Mouse (Mus musculus) neural tube, embryonic 14.5 days (tissue): ENCODE results near the gene Cacna1d. TPM values are rescaled to one million over a fixed set of nuclear protein-coding genes. Genes with fewer than 3 reads are reported as not detected.

Experiments used
- ATAC-seq: fragments of 200-750 bp; cut with Nextera tagmentation; 2 replicates; pipeline ENCODE4 v1.8.0; 2017; ENCODE audit warnings: low read depth, mild to moderate bottlenecking, moderate TSS enrichment, moderate library complexity
- H3K27ac ChIP-seq: fragments of 300-500 bp; sonication (generic); 2 replicates; pipeline ENCODE4 v1.5.1; 2014; ENCODE audit warnings: low read depth, mild to moderate bottlenecking, control low read depth, low read length, moderate library complexity, mixed read lengths
- H3K27me3 ChIP-seq: fragments of 300-500 bp; sonication (generic); 2 replicates; pipeline ENCODE4 v1.6.1; 2014; ENCODE audit warnings: low read length; ENCODE audit not compliant: control insufficient read depth, insufficient read depth
- H3K36me3 ChIP-seq: fragments of 300-500 bp; sonication (generic); 2 replicates; pipeline ENCODE4 v1.6.1; 2014; ENCODE audit warnings: low read length, mixed read lengths; ENCODE audit not compliant: control insufficient read depth, insufficient read depth
- H3K4me1 ChIP-seq: fragments of 300-500 bp; sonication (generic); 2 replicates; pipeline ENCODE4 v1.6.1; 2014; ENCODE audit warnings: low read length; ENCODE audit not compliant: control insufficient read depth, insufficient read depth
- H3K4me2 ChIP-seq: fragments of 300-500 bp; sonication (generic); 2 replicates; pipeline ENCODE4 v1.6.1; 2014; ENCODE audit warnings: mild to moderate bottlenecking, low read depth, low read length, control low read depth
- H3K4me3 ChIP-seq: fragments of 300-500 bp; sonication (generic); 2 replicates; pipeline ENCODE4 v1.5.1; 2014; ENCODE audit warnings: low read depth, low read length, control low read depth, mixed read lengths
- H3K9ac ChIP-seq: fragments of 300-500 bp; sonication (generic); replicated peaks from 2 replicates; pipeline ENCODE4 v1.6.1; 2014; ENCODE audit warnings: low read depth, mild to moderate bottlenecking, control low read depth, low read length, mixed read lengths
- H3K9me3 ChIP-seq: fragments of 300-500 bp; sonication (generic); 2 replicates; pipeline ENCODE4 v1.6.1; 2016; ENCODE audit warnings: low read length; ENCODE audit not compliant: control insufficient read depth
- WGBS: fragments of 180-500 bp; shearing (Covaris S2); extraction: QIAGEN DNeasy Blood & Tissue Kit; methylation state at CpG from one replicate; pipeline ENCODE4 v1.1.7; 2014; 5-methylcytosine and 5-hydroxymethylcytosine counted together
- polyA plus RNA-seq: library from polyadenylated mRNA; unstranded; fragments of >200 nt; fragmentation: Nextera tagmentation; extraction: Ambion mirVana; gene quantifications from 2 replicates; pipeline ENCODE4 v1.2.1, GENCODE M21; 2014

Cacna1d gene
- polyA plus RNA-seq, 1 experiment from 2014 or later = 23.9 TPM

DNA sequence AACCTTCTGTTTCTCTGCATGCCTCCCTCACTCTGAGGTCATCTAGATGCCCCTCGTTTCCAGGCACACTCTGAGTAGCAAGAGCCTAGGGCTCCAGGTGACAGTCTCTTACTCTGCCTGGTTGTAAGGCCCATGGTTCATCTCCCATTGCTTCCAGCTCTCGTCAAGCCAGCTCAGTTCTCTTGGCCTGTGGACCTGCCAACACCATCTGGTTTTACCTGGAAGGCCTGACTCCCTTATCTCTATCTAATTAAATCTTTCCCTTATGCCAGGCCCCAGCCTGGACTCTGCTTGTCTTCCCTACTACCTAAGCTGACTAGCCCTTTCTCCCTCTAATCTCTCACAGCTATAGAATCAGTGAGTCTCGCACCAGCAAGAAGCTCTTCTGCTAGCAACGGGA is 124.2 kb downstream of the Cacna1d start:
- no peaks in the 10 kb centered on the region for H3K9me3 ChIP-seq
- H3K27ac ChIP-seq = no peak overlapping the region
- no peak overlapping the region for H3K4me2 ChIP-seq
- WGBS = 84% methylated on average over 4 of the region's 4 CpGs
- H3K36me3 ChIP-seq = no peaks in the 10 kb centered on the region
- H3K27me3 ChIP-seq = no peaks in the 10 kb centered on the region
- no peaks in the 10 kb centered on the region for H3K4me1 ChIP-seq
- no peak overlapping the region for H3K4me3 ChIP-seq
- H3K9ac ChIP-seq = no peak overlapping the region
- ATAC-seq = no peak

- 57% methylated on average over 5 of the region's 5 CpGs for WGBS
- ATAC-seq = no peak
- no peak overlapping the region for H3K4me2 ChIP-seq
These were observed 125.4 kb downstream of the Cacna1d start for GRCm38 (mm10) chr14:30365866-30366265.

GRCm38 (mm10) chr14:30363487-30364167 is 127.6 kb downstream of the Cacna1d start:
- no peaks in the 10 kb centered on the region for H3K27me3 ChIP-seq
- no peaks in the 10 kb centered on the region for H3K4me1 ChIP-seq
- no peaks in the 10 kb centered on the region for H3K36me3 ChIP-seq
- no peaks in the 10 kb centered on the region for H3K9me3 ChIP-seq
- 68% methylated on average over 3 of the region's 3 CpGs for WGBS
- H3K9ac ChIP-seq = no peak overlapping the region
- no peak for ATAC-seq
- no peak overlapping the region for H3K4me3 ChIP-seq
- no peak overlapping the region for H3K27ac ChIP-seq
- H3K4me2 ChIP-seq = no peak overlapping the region

More at GRCm38 (mm10) chr14:30365866-30366265, 125.4 kb downstream of the Cacna1d start:
- no peak overlapping the region for H3K27ac ChIP-seq
- no peak overlapping the region for H3K4me3 ChIP-seq
- no peak overlapping the region for H3K9ac ChIP-seq
- no peaks in the 10 kb centered on the region for H3K36me3 ChIP-seq
- H3K27me3 ChIP-seq = no peaks in the 10 kb centered on the region
- no peaks in the 10 kb centered on the region for H3K9me3 ChIP-seq
- no peaks in the 10 kb centered on the region for H3K4me1 ChIP-seq

- ATAC-seq = no peak
- H3K36me3 ChIP-seq = no peaks in the 10 kb centered on the region
These were observed 128.9 kb downstream of the Cacna1d start for GRCm38 (mm10) chr14:30362370-30362769.

GRCm38 (mm10) chr14:30360478-30360877 is 130.8 kb downstream of the Cacna1d start:
- Histone ChIP-seq H3K27ac (no peak overlapping the region), H3K27me3 (no peaks in the 10 kb centered on the region), H3K4me1 (no peaks in the 10 kb centered on the region), H3K9me3 (no peaks in the 10 kb centered on the region), H3K4me3 (no peak overlapping the region), H3K4me2 (no peak overlapping the region), H3K9ac (no peak overlapping the region), H3K36me3 (no peaks in the 10 kb centered on the region)
- ATAC-seq = no peak
- 88% methylated on average over 4 of the region's 4 CpGs for WGBS

More at GRCm38 (mm10) chr14:30362370-30362769, 128.9 kb downstream of the Cacna1d start:
- Histone ChIP-seq H3K9ac (no peak overlapping the region), H3K9me3 (no peaks in the 10 kb centered on the region), H3K27ac (no peak overlapping the region), H3K4me2 (no peak overlapping the region), H3K27me3 (no peaks in the 10 kb centered on the region), H3K4me3 (no peak overlapping the region), H3K4me1 (no peaks in the 10 kb centered on the region)
- WGBS = 82% methylated on average over 4 of the region's 4 CpGs

GRCm38 (mm10) chr14:30360004-30360403 is 131.3 kb downstream of the Cacna1d start:
- Histone ChIP-seq H3K9me3 (no peaks in the 10 kb centered on the region), H3K4me2 (no peak overlapping the region), H3K4me1 (no peaks in the 10 kb centered on the region), H3K27ac (no peak overlapping the region), H3K9ac (no peak overlapping the region), H3K4me3 (no peak overlapping the region), H3K36me3 (no peaks in the 10 kb centered on the region), H3K27me3 (no peaks in the 10 kb centered on the region)
- WGBS = 78% methylated on average over 6 of the region's 6 CpGs
- ATAC-seq = no peak

GRCm38 (mm10) chr14:30358028-30358427 is 133.2 kb downstream of the Cacna1d start:
- no peak overlapping the region for H3K27ac ChIP-seq
- H3K27me3 ChIP-seq = no peaks in the 10 kb centered on the region
- no peaks in the 10 kb centered on the region for H3K36me3 ChIP-seq
- no peaks in the 10 kb centered on the region for H3K9me3 ChIP-seq
- 74% methylated on average over 1 of the region's 1 CpGs for WGBS
- H3K4me2 ChIP-seq = no peak overlapping the region
- H3K4me1 ChIP-seq = no peaks in the 10 kb centered on the region; the same call in 1 of the 2 replicates
- no peak overlapping the region for H3K4me3 ChIP-seq
- no peak for ATAC-seq
- H3K9ac ChIP-seq = no peak overlapping the region

- H3K4me2 ChIP-seq = no peak overlapping the region
- H3K36me3 ChIP-seq = no peaks in the 10 kb centered on the region
- no peaks in the 10 kb centered on the region; the same call in none of the 2 replicates for H3K4me1 ChIP-seq
- no peaks in the 10 kb centered on the region for H3K9me3 ChIP-seq
- ATAC-seq = no peak
- H3K4me3 ChIP-seq = no peak overlapping the region
- no peak overlapping the region for H3K27ac ChIP-seq
- WGBS = 83% methylated on average over 3 of the region's 3 CpGs
- peaks cover 2% of the 10 kb centered on the region; the same call in 1 of the 2 replicates for H3K27me3 ChIP-seq
- no peak overlapping the region for H3K9ac ChIP-seq
These were observed 134.8 kb downstream of the Cacna1d start for GRCm38 (mm10) chr14:30356456-30356855.

DNA sequence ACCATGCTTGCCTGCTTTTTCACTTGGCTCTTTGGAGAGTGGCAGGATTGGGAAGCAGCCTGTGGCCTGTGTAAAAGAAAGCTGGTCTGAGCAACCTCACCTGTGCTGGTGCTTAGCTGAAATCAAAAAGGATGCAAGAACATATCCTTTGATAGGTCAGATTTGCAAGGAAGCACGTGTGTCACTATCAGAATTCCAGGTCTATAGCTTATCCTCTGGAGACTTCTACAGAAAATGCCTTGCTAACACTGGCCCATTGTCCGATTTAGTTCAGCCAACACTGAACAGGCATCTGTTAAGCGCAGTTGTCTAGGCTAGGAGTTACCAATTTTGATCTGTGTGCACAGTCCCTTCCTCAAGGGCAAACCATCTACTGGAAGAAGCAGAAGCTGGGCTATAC is 136.5 kb downstream of the Cacna1d start:
- Histone ChIP-seq H3K4me1 (no peaks in the 10 kb centered on the region; the same call in none of the 2 replicates), H3K27ac (peak overlapping the region; percentile 85), H3K36me3 (no peaks in the 10 kb centered on the region), H3K4me2 (peak overlapping the region; percentile 91; the same call in 1 of the 2 replicates), H3K4me3 (no peak overlapping the region), H3K27me3 (peaks cover 2% of the 10 kb centered on the region; the same call in 1 of the 2 replicates), H3K9me3 (no peaks in the 10 kb centered on the region), H3K9ac (0 out of 2 replicates have a peak overlapping the region, but pooled peaks have one; percentile 81)
- WGBS = 46% methylated on average over 3 of the region's 3 CpGs
- ATAC-seq = no peak
